Mouse (Mus musculus): ENCODE data around the gene Alkbh6. TPM values are rescaled to one million over a fixed set of nuclear protein-coding genes. Genes with fewer than 3 reads are reported as not detected.

Gene Alkbh6
- polyA plus RNA-seq, 1 experiment, result 23.3 TPM

- TF ChIP-seq POLR2A (IDR thresholded peaks at IDR 0.05; ENCODE audit: borderline replicate concordance, control insufficient read depth, low read depth, low read length), result no peak
- no peak for TF ChIP-seq CTCF (IDR thresholded peaks at IDR 0.05; ENCODE audit: control insufficient read depth, insufficient read depth, low read length)
- 72% methylated on average over 5 of the region's 5 CpGs for WGBS
- Histone ChIP-seq H3K4me3 (replicated peaks; ENCODE audit: control insufficient read depth, low read depth, low read length) (no peak overlapping the region), H3K27ac (ENCODE audit: control insufficient read depth, insufficient read depth, low read depth, low read length, poor library complexity) (no peak overlapping the region), H3K4me1 (ENCODE audit: control insufficient read depth, insufficient read depth, low read length) (no peaks in the 10 kb centered on the region; the same call in none of the 2 replicates)
Observed at GRCm38 (mm10) chr7:30339432-30340109, 31.1 kb downstream of the Alkbh6 start.

- no peak for TF ChIP-seq POLR2A (IDR thresholded peaks at IDR 0.05; ENCODE audit: borderline replicate concordance, control insufficient read depth, low read depth, low read length)
- no peak for TF ChIP-seq CTCF (IDR thresholded peaks at IDR 0.05; ENCODE audit: control insufficient read depth, insufficient read depth, low read length)
- Histone ChIP-seq H3K4me1 (ENCODE audit: control insufficient read depth, insufficient read depth, low read length) (no peaks in the 10 kb centered on the region; the same call in 1 of the 2 replicates), H3K27ac (ENCODE audit: control insufficient read depth, insufficient read depth, low read depth, low read length, poor library complexity) (no peak overlapping the region), H3K4me3 (replicated peaks; ENCODE audit: control insufficient read depth, low read depth, low read length) (no peak overlapping the region)
- 23% methylated on average over 21 of the region's 21 CpGs for WGBS
Observed at GRCm38 (mm10) chr7:30346635-30347379, 38.3 kb downstream of the Alkbh6 start.

- H3K27ac ChIP-seq (ENCODE audit: control insufficient read depth, insufficient read depth, low read depth, low read length, poor library complexity), result no peak overlapping the region
- TF ChIP-seq CTCF (IDR thresholded peaks at IDR 0.05; ENCODE audit: control insufficient read depth, insufficient read depth, low read length) (peak; percentile 71), POLR2A (IDR thresholded peaks at IDR 0.05; ENCODE audit: borderline replicate concordance, control insufficient read depth, low read depth, low read length) (0 out of 2 replicates have a peak, but pooled peaks have one; percentile 6)
- H3K4me3 ChIP-seq (replicated peaks; ENCODE audit: control insufficient read depth, low read depth, low read length), result no peak overlapping the region
- H3K4me1 ChIP-seq (ENCODE audit: control insufficient read depth, insufficient read depth, low read length), result no peaks in the 10 kb centered on the region; the same call in 1 of the 2 replicates
- under 1% methylated on average over 30 of the region's 30 CpGs for WGBS
Observed at GRCm38 (mm10) chr7:30347828-30348227, 39.3 kb downstream of the Alkbh6 start.

- H3K4me3 ChIP-seq (replicated peaks; ENCODE audit: control insufficient read depth, low read depth, low read length), result no peak overlapping the region
- no peaks in the 10 kb centered on the region for H3K4me1 ChIP-seq (ENCODE audit: control insufficient read depth, insufficient read depth, low read length)
- WGBS, result 13% methylated on average over 6 of the region's 6 CpGs
- TF ChIP-seq POLR2A (IDR thresholded peaks at IDR 0.05; ENCODE audit: borderline replicate concordance, control insufficient read depth, low read depth, low read length), result no peak
- TF ChIP-seq CTCF (IDR thresholded peaks at IDR 0.05; ENCODE audit: control insufficient read depth, insufficient read depth, low read length), result peak; percentile 71
- no peak overlapping the region for H3K27ac ChIP-seq (ENCODE audit: control insufficient read depth, insufficient read depth, low read depth, low read length, poor library complexity)
Observed at GRCm38 (mm10) chr7:30353279-30353822, 44.8 kb downstream of the Alkbh6 start.

DNA sequence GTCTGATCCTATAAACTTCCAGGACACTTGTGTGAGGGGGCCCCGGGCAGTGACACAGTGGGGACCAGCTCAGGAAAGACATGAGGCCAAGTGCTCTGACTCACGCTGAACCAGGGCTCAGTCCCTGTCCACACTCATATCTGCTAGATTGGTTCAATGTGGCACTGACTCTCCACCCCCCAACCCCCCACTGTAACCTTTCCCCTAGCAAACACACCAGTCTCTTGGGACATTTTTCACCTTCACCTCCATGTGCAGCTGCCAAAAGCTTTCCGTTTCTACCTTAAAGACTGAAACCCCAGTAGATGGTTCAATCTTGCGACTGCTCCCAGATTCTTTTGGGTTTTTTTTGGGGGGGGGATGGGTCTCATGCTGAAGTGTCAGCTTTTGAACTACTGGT lies 45.5 kb downstream of the Alkbh6 start:
- no peak overlapping the region for H3K27ac ChIP-seq (ENCODE audit: control insufficient read depth, insufficient read depth, low read depth, low read length, poor library complexity)
- 64% methylated on average over 4 of the region's 4 CpGs for WGBS

DNA sequence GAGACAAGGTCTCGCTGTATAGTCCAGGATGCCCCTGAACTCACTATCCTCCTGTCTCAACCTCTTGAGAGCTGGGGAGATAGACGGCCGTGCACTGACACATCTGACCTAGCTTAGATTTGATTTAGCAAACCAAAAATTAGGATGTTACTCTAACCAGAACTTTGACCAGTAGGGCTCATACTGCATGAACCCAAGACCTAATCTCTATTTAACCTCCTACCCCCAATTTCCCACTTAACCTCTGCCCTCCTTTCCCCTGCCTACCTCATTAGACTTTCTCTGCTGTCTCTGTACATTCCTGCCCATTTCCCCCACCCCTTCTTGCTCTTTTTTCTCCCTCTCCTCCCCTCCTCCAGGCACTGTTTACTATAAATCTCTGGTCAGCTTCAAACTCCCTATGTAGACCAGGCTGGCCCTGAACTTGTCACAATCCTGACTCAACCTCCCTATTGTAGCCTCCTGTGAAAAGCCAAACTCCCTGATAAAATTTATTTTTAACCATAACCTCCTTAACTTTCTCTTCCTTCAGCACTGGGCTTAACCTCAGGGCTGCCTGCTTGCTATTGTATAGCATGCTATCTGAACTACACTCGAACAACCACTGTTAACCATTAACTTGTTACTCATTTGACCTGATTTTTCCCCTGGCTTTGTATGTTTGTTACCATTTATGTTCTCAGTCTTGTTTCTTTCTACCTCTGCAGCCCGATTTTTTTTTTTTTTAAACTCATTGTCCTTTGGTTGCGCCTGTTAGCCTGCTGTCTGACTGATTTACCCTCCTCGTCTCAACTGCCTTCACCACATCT lies 50.1 kb downstream of the Alkbh6 start:
- TF ChIP-seq POLR2A (IDR thresholded peaks at IDR 0.05; ENCODE audit: borderline replicate concordance, control insufficient read depth, low read depth, low read length) (no peak), CTCF (IDR thresholded peaks at IDR 0.05; ENCODE audit: control insufficient read depth, insufficient read depth, low read length) (no peak)
- Histone ChIP-seq H3K4me1 (ENCODE audit: control insufficient read depth, insufficient read depth, low read length) (no peaks in the 10 kb centered on the region), H3K4me3 (replicated peaks; ENCODE audit: control insufficient read depth, low read depth, low read length) (no peak overlapping the region), H3K27ac (ENCODE audit: control insufficient read depth, insufficient read depth, low read depth, low read length, poor library complexity) (no peak overlapping the region)
- WGBS, result 70% methylated on average over 7 of the region's 7 CpGs

More for the DNA sequence above, 45.5 kb downstream of the Alkbh6 start:
- no peak overlapping the region for H3K4me3 ChIP-seq (replicated peaks; ENCODE audit: control insufficient read depth, low read depth, low read length)
- no peaks in the 10 kb centered on the region for H3K4me1 ChIP-seq (ENCODE audit: control insufficient read depth, insufficient read depth, low read length)
- no peak for TF ChIP-seq POLR2A (IDR thresholded peaks at IDR 0.05; ENCODE audit: borderline replicate concordance, control insufficient read depth, low read depth, low read length)
- TF ChIP-seq CTCF (IDR thresholded peaks at IDR 0.05; ENCODE audit: control insufficient read depth, insufficient read depth, low read length), result no peak

DNA sequence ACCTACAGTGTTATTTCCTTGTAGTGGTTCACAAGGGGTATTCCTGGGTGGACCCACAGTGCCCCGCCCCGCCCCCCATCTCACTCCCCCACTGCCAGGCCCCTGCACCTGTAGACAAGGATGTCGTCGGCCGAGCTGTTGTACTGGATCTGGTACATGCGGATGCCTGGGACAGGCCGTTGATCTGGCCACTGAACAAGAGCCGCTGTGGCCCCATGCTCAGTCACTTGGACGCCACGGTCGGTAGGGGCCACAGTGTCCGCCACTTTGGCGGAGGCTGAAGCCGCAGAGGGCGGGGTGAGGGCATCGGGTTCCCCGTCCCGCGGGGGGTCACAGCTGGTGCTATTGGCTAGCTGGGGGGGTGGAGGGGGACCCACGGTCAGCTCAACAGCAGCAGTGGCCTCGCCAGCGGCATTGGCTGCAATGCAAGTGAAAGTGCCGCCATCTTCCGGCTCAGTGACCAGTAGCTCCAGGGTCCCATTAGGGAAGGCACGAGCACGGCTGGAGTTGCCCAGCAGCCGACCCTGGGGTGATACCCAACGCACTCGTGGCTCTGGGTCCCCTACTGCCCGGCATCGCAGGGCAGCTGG lies 50.9 kb downstream of the Alkbh6 start:
- WGBS, result 83% methylated on average over 31 of the region's 31 CpGs
- Histone ChIP-seq H3K27ac (ENCODE audit: control insufficient read depth, insufficient read depth, low read depth, low read length, poor library complexity) (no peak overlapping the region), H3K4me3 (replicated peaks; ENCODE audit: control insufficient read depth, low read depth, low read length) (no peak overlapping the region), H3K4me1 (ENCODE audit: control insufficient read depth, insufficient read depth, low read length) (no peaks in the 10 kb centered on the region)
- TF ChIP-seq POLR2A (IDR thresholded peaks at IDR 0.05; ENCODE audit: borderline replicate concordance, control insufficient read depth, low read depth, low read length) (no peak), CTCF (IDR thresholded peaks at IDR 0.05; ENCODE audit: control insufficient read depth, insufficient read depth, low read length) (no peak)
